Mouse (Mus musculus) small intestine, adult 2 months (tissue): ENCODE results near the gene Tes3-ps.

Experiments
- CTCF ChIP-seq: fragments of 200-500 bp; IDR thresholded peaks from 2 replicates; pipeline ENCODE4 v1.5.1; 2012; ENCODE audit warnings: low read depth, mild to moderate bottlenecking, control low read depth, inconsistent platforms, low read length, moderate library complexity, mixed read lengths; ENCODE audit not compliant: insufficient replicate concordance, insufficient read length; ENCODE audit errors: extremely low read depth
- POLR2A ChIP-seq: fragments of 200-500 bp; IDR thresholded peaks from 2 replicates; pipeline ENCODE4 v1.6.1; 2012; ENCODE audit warnings: low read depth, mild to moderate bottlenecking, control low read depth, inconsistent platforms, low read length, moderate library complexity

DNA sequence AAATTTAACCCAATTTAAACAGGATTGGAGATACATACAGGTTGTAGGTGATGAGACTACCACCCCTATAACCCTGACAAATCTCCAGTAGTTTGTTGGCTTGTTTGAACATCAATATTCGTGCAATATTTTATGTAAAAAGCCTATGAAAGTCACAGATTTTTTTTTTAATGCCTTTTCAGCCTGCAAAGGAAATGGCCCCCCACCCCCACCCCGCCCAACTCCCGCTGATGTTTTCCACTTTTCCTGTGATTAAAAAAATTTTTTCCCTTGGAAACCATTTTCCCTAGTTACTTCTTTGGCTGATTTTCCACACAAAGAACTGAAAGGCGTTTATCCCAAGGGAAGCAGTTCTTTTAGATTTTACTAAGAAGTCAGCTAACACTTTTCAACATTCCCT lies 11.4 kb downstream of the Tes3-ps start, which contains the start of gene Ecm2:
- TF ChIP-seq CTCF = no peak
- TF ChIP-seq POLR2A = no peak
